ENCODE assay signal across 16 mouse cellular contexts in the genomic region with DNA sequence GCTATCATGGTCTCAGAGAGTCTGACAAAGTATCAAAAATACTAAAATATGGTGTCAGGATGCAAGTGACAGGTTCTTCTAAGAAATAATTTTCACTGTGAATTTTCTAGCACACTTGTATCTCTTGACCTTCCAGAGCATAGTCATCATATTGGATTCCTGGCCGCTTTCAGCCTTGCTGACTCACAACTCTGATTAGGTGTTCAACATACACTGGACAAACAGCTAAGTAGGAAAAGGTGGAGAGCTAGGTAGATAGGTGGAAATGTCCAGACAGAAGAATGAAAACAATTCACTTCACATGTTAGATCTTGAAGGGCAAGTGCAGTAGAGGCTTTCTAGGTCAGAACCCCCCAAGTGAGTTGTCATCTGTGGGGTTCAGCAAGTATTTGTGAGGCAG. TPM values are rescaled to one million over a fixed set of nuclear protein-coding genes. Genes with fewer than 3 reads are reported as not detected.
A peak's percentile ranks its signal among the peaks of the same experiment; 100 is the strongest.
DNase-seq lines count a peak whose midpoint lies in the region; TF ChIP-seq lines count a peak whose summit lies in the region.
"Had no signal": no experiment of that assay in that cellular context is flagged by ENCODE, and none has a peak within 500 bp of the region (broad histone marks: within the 10 kb centered on the region; RNA-seq: fewer than 3 reads in every experiment).

No protein-coding gene starts in this region.

- H3K4me1 ChIP-seq in embryonic fibroblast, embryonic 13.5 days (ENCODE audit: control insufficient read depth, insufficient read depth, low read length) = peaks cover 16% of the 10 kb centered on the region
- H3K4me1 ChIP-seq: forebrain, embryonic 12.5 days had no signal

- TF ChIP-seq CTCF in embryonic fibroblast, embryonic 13.5 days (IDR thresholded peaks at IDR 0.05; ENCODE audit: borderline replicate concordance, insufficient read depth, low read length) = no peak

- H3K27ac ChIP-seq in embryonic fibroblast, embryonic 13.5 days (ENCODE audit: insufficient read depth, low read length) = peak overlapping the region; percentile 62; the same call in 1 of the 2 replicates
- H3K27ac ChIP-seq: embryonic facial prominence, embryonic 13.5 days; embryonic facial prominence, embryonic 15.5 days; forebrain, embryonic 12.5 days had no signal

- TF ChIP-seq POLR2A in embryonic fibroblast, embryonic 13.5 days (IDR thresholded peaks at IDR 0.05; ENCODE audit: low read depth, low read length) = no peak

- peak; percentile 38 for DNase-seq in adrenal gland, adult 2 months
- DNase-seq in adrenal gland, adult 18-20 months (ENCODE audit: low spot score in 2 of 2) = no peak
- DNase-seq in 3T3-L1 (ENCODE audit: low read depth, low spot score) = peak; percentile 78
- no peak for DNase-seq in cerebellum, adult 9-10 months
- DNase-seq: adrenal gland, adult 8-10 months; adrenal gland, postnatal 14 days; cerebellum, adult 11-12 months; cerebellum, adult 2 months; cerebellum, adult 9-11 months; cerebellum, postnatal 14 days; cerebellum, postnatal 36 days; embryo, embryonic 11 days had no signal

- no peak overlapping the region for H3K4me3 ChIP-seq in embryonic fibroblast, embryonic 13.5 days (ENCODE audit: insufficient read depth, low read length)
- H3K4me3 ChIP-seq: embryonic facial prominence, embryonic 13.5 days; embryonic facial prominence, embryonic 15.5 days; forebrain, embryonic 12.5 days had no signal

RNA-seq across cellular contexts. Expression of a gene that starts 40.3 kb away (rescaled TPM):
- 100 to 1,000 TPM in 1 of 2 experiments, 10 to 100 TPM in 1; 11.0 to 126 TPM for total RNA-seq in adrenal gland, adult 2 months (2021)
- polyA plus RNA-seq in adrenal gland, adult 2 months (2012; rRNA removed) = 4.6 and 10.8 TPM in 2 replicates
- total RNA-seq in adrenal gland, adult 18-20 months (2021) = 10 to 100 TPM; 16.6 to 95.1 TPM
- 33.7 and 49.1 TPM in 2 replicates for polyA plus RNA-seq in embryonic fibroblast, embryonic 13.5 days (2011; ENCODE audit: insufficient read length, low read depth, missing spikeins)

Comparison
In these comparisons a context has a peak if more than half of its experiments do, and no peak if none do; other contexts are left out.
1. DNase-seq: peak in adrenal gland, adult 2 months (single experiment) and 3T3-L1 (single experiment); none in adrenal gland, adult 18-20 months (0 of 2) and cerebellum, adult 9-10 months (single experiment).